Mouse (Mus musculus) adrenal gland (tissue): Measurements from ENCODE around the gene Tbc1d5.

Experiments
- intact Hi-C: fragments of 180-260 bp; cut with DNase I; formaldehyde crosslinking; loops from one replicate; pipeline ENCODE4 v1.15.1; 2025

Gene Tbc1d5

GRCm38 (mm10) chr17:50897867-50898266 lies 281.3 kb downstream of the Tbc1d5 start:
- intact Hi-C loops, result no loop called here

DNA sequence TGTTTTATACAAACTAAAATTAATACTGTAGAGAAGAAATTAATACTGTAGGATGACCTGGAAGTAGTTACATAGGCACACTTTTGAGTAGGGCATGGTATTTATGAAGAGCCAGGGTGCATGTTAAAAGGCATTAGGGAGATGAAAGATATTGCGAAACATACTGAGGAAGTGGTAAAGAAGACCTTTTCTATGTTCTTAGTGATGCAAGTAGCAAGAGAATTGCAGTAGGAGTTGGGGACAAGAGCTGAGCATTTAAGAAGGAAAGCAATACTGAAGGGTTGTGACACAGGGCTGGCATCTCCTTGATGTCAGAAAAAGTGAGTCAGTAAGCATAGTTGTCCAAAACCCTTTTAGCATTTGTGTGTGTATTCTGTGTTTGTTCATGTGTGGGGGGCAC lies 289.7 kb downstream of the Tbc1d5 start:
- intact Hi-C loops, result no loop called here

- intact Hi-C loops, result no loop called here
Measured at GRCm38 (mm10) chr17:50879910-50880309, 299.2 kb downstream of the Tbc1d5 start.

DNA sequence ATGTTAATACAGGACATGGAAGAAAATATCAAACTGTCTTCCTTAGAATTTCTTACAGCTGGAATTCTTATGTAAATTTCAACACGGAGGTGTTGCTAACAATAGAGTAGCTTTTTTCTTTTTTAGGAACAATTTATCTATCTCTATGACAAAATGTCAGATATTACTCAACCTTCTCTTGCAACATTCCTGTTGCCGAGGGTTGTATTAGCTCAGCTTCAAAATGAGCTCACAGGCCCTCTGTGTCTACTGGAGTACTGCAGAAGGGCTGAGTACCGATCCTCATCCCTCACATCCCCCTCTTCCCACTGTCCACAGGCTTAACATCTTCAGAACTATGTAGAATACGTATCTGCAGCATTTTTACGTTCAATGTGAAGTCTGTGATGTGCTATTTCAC lies 302.7 kb downstream of the Tbc1d5 start:
- intact Hi-C loops, result no loop called here

DNA sequence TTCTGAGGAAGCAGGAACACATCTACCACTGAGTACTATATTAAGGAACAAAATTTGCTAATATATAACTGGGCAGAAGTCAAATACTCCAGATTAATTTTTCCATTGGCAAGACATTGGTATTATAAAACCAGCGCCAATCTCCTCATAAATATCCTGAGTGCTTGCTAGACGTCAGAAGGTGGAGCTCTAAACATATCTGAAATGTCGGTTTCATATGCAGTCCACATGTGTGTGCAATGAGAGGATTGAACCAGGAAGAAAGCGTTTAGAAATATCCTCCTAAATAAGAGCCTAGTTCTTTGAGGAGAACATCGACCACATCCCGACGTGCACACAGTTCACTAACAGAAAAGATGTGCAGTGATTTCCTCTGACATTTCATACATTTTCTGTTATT lies 305.1 kb downstream of the Tbc1d5 start:
- intact Hi-C loops, result no loop called here

DNA sequence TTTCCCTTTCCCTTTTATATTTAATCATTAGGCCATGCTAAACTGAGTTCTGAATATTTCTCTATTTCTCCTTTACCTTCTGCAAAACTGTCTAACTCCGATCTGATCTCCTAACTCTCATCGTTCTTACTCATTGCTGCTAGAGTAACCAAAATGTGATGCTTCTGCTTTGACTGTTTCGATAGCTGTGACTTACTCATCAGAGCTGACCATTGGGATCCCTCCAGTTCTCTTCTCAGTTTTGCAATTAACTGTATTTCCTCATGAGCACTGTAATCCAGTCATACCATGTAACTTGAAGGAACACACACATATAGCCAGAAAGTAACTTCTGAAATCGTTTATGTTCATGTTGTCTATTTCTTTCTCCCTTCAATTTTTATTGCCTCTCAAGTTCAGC lies 306.6 kb downstream of the Tbc1d5 start:
- intact Hi-C loops, result no loop called here

GRCm38 (mm10) chr17:50867297-50867696 lies 311.9 kb downstream of the Tbc1d5 start:
- intact Hi-C loops, result no loop called here

GRCm38 (mm10) chr17:50864781-50865180 lies 314.4 kb downstream of the Tbc1d5 start:
- intact Hi-C loops, result no loop called here

DNA sequence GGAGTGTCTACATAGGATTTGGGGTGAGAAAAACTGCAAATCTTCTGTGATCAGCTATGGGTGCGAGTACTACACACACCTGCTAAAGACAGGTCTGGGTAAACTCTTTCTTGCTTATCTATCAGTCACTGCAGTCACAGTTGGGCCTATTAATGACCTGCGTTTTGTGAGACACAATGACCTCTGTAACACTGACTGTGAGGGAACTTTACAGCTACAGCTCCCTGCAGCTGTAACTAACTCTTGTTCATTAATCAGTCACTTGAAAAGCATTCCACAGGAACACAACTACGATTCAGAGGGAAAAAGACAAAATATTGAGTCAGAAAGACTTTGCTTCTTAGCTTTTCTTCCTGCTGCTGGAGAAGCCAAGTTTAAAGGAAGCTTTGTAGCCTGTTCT lies 325.9 kb downstream of the Tbc1d5 start:
- intact Hi-C loops, result no loop called here

GRCm38 (mm10) chr17:50851382-50851781 lies 327.8 kb downstream of the Tbc1d5 start:
- intact Hi-C loops, result no loop called here

DNA sequence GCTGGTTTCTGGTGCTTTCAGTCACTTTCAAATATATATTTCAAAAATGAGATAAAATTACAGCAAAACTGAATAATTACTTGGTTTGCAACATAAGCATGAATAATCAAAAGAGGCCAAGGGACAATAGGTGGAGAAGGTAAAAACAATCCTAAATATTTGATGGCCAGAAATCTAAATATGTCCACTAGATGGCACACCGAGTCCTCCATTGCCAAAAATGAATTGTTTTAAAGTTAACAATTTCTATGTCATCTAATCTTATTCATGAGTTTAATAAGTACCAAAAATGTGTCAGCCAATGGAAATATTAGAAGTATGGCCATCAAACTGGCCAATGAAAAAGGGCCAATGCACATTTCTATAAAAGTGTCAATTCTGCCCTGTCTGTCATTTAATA lies 365.1 kb downstream of the Tbc1d5 start:
- intact Hi-C loops, result loop anchor here (5.0 kb wide), 2 partner anchors 158 to 473 kb away; no protein-coding TSS in a partner anchor

GRCm38 (mm10) chr17:50813580-50813979 lies 365.6 kb downstream of the Tbc1d5 start:
- intact Hi-C loops, result loop anchor here (5.0 kb wide), 2 partner anchors 159 to 474 kb away; no protein-coding TSS in a partner anchor

GRCm38 (mm10) chr17:50805631-50806030 lies 373.5 kb downstream of the Tbc1d5 start:
- intact Hi-C loops, result no loop called here

GRCm38 (mm10) chr17:50803234-50803633 lies 375.9 kb downstream of the Tbc1d5 start:
- intact Hi-C loops, result no loop called here

- intact Hi-C loops, result no loop called here
Measured at GRCm38 (mm10) chr17:50802380-50802779, 376.8 kb downstream of the Tbc1d5 start.

DNA sequence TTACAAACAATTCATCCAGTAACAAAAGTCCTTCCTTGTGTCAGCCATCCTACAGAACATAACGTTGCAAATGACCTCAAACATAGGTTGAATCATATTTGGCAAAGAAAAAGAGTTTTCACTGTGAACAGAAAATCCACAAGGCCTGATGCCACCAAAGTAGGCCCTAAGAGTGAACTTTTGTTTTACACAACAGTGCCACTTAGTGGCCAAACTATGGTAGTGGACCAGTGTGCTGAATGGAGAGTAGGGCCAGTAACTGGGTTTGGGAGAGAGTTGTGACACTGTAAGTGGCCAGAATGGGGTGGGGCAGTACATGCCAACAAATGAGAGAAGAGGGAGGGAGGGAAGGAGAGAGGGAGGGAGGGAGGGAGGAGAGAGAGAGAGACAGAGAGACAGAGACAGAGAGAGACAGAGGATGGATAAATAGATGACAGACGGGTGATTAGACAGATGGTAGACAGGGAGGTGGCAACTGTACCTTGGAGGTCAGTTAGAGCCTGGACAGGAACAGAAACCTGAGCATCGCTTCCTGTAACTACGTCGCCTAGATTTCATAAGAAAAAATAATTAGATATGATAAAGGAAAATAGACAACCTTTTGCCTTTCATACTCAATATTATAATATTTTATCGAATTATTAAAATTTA lies 383.6 kb downstream of the Tbc1d5 start:
- intact Hi-C loops, result loop anchor here (2.0 to 10.0 kb wide), 3 partner anchors 291 to 503 kb away; partner anchors contain the start of genes Dazl and Plcl2

DNA sequence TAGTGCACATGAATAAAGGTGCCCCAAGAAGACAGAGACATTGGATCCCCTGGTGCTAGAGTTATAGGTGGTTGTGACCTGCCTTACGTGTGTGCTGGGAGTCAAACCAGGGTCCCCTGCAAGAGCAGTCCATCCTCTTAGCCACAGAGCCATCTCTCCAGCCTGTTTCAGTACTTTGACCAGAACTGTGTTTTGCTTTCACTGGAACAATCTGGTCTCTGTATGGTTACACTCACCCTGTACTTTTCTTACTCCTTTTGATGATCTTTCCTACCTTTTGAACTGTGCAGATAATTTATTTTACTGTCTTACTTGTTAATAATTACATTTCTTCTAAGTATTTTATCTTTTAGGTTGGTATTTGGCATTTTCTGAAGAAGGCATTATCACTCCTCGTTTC lies 387.5 kb downstream of the Tbc1d5 start:
- intact Hi-C loops, result loop anchor here (10.0 kb wide), 1 partner anchor 287 kb away; the partner anchor contains the start of gene Plcl2

DNA sequence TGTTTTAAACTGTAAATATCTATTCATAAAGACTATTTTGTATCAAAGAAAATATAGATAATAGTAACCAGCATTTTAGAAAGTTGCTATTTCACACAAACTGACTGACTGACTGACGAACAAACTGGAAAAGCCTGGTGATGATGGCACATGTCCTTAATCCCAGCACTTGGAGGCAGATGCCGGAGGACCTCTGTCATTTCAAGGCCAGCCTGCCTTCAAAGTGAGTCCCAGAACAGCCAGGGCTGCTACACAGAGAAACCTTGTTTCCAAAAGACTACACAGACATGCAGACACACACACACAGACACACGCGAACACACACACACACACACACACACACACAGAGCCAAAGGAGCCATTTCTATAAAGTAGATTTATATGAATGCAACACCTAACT lies 390.3 kb downstream of the Tbc1d5 start:
- intact Hi-C loops, result no loop called here

GRCm38 (mm10) chr17:50775247-50775646 lies 403.9 kb downstream of the Tbc1d5 start:
- intact Hi-C loops, result no loop called here

GRCm38 (mm10) chr17:50764387-50764786 lies 414.8 kb downstream of the Tbc1d5 start:
- intact Hi-C loops, result no loop called here

DNA sequence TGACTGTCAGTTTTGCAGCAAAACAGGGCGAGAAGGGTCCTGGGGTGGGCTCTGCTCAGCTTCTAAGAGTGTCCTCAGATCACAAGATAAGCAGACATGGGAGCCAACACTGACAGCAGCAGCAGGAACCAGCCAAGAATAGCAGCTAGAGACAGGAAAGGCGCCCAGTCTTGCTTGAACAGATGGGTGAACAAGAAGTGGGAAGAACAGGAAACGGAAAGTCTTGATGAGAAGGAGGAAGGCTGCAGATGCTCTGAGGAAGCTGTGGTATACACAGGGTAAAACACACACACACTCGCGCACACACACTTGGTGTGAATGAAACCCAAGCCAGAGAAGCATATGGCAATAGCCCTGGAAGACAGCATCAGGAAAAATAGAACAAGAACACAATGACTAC lies 415.7 kb downstream of the Tbc1d5 start:
- intact Hi-C loops, result no loop called here

GRCm38 (mm10) chr17:50762231-50762630 lies 416.9 kb downstream of the Tbc1d5 start:
- intact Hi-C loops, result no loop called here

DNA sequence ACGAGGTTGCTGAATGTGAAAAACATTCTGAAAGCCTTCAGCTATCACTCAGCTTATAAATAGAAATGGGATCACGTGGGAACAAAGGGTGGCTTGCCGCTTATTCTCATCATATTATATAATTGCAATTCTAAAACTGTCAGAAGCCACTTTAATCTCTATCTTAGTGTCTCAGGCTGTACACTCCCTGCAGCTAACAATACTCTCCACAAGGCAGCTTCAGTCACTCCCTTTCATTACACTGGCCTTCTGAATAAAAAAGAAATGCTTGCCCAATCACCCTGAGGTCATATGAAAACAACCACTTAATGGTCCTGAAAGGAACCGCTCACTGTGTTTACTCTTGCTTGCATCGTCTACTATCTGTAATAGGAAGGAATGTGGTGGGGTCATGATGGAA lies 418.1 kb downstream of the Tbc1d5 start:
- intact Hi-C loops, result no loop called here
